Mouse (Mus musculus): Measurements from ENCODE around the gene Samhd1.

The Samhd1 gene

DNA sequence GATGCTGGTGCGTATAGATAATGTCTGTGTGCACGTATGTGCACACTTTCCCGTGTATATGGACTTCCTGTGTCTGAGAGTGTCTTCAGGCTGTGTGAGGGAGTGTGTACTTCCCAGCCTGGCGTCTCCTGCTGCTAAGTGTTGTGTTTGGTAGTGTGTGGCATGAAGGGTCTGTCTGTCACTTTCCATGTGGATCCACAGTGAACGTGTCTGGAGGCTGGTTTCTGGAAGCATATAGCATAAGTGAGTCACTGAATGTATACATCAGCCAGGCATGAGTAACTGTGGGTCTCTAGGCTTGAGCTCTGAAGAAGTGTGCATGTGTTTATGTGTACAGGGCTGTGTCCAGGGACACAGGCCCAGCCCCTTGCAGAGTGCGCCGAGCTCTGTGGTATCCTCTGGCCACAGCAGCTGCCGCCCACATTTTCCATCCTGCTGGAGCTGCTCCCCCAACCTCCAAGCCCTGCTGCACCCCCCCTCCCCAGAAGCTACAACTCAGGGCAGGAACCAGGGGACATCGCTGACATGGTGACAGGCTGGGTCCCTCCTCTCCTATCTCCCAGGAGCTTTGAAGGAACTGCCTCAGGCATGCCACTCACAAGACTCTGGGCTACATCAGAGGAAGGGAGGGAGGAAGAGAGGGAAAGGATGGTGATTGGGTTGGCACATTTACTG is 61.5 kb downstream of the Samhd1 start:
- DNase-seq (ENCODE audit: low spot score in 2 of 2): no peak

GRCm38 (mm10) chr2:157072316-157072990 is 62.6 kb downstream of the Samhd1 start:
- no peak for DNase-seq (ENCODE audit: low spot score in 2 of 2)

DNA sequence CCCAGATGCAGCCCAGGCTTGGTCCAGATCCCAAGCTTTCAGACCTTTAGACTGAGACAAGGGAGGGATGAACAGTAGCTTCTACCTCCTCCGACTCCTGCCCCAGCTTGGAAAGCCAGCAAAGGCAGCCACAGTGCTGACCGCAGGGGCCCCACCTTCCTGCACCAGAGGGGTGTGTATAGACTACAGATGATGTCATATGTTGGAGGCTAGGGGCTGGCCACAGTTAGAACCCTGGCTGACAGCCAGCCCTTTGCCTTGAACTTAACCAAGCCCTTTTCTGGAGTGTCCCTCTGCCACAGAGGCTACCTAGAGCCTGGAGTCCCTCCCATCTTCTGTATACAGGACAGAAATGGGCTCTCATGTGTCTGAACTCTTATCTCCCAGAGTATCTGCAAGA is 63.5 kb downstream of the Samhd1 start:
- DNase-seq (ENCODE audit: low spot score in 2 of 2): peak; percentile 38 to 44

DNA sequence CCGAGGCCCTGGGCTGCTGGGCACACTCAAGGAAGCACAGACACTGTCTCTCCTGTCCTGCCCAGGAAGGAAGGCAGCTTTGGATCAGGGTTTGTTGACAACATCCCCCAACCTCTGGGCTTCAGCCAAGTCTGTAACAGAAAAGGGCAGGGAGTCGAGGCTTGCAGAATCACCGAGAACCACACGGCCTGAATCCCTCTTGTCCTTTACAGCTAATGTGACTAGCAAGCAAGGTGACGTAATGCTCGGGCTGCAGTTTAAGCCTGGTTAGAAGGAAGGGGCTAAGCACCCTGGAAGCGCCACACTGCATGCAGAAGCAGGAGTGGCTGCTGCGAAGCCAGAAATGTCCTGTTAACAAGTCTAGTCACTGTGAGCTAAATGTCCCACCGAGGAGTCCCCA is 64.7 kb downstream of the Samhd1 start:
- DNase-seq (ENCODE audit: low spot score in 2 of 2): no peak

DNA sequence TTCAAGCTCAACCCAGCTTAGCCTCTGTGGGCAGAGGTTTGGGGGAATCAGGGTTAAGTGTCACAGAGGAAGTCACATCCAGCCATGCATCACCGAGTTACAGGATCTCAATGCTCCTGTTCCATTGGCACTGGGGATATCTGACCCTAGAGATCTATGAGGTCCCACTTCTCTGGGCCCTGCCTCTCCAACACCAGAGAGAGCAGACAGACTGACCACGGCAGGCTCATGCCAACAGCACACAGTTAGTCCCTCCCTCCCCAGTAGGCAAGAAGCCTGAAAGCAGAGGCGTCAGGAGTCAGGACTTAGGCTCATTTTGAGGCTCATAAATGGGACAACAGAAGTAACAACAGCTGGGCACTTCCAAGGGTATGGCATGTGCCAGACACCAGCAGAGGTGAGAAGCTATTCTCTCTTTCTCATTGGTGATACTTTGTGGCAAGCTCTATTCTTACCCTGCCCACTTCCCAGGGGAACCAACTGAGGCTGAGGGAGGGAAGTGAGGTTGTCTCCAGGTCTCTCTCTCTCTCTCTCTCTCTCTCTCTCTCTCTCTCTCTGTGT is 65.2 kb downstream of the Samhd1 start:
- DNase-seq (ENCODE audit: low spot score in 2 of 2): no peak

DNA sequence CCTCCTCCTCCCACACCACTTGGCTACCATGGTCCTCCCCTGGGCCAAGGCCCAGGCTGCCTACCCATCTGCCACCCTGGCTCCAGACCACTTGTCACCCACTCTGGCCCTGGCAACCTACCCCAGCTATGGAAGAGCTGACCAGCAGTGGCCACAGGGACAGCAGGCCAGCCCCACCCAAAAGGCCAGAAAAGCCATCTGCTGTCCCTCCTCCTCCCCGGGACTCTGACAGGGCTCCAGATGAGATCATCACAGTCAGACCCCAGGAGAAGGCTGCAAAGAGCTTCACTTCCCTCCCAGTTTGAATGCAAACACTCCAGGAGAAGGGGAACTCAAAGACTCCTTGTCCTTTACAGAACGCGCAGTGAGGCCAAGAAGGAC is 65.7 kb downstream of the Samhd1 start:
- DNase-seq (ENCODE audit: low spot score in 2 of 2): no peak

DNA sequence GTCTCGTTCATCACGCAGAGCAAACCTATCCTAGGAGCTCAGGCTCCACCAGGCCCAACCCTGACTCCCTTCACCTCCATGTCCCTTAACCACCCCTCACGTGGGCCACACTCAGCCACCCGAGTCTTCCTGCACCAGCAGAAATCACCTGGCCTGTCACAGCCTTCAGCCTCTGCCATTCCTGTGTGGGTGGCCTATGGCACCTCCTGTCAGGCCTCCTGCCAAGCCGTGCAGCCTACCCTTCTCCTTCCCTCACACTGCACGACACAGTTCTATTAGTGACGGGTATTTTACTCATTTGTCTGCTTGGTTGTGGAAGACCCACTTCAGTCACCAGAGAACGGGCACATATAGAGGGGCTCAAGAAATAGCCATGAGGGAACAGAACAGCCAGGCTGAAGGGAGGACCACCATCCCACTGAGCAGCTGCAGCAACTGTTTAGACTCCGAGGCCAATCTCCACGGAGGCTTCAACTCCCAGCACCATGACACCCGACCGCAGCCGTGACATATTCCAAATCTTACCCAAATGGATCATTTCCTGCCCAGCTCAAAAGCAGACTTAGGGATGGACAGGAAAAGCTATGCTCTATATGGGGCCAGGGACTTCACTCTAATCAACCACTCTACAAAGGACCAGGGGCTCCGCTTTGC is 66.2 kb downstream of the Samhd1 start:
- no peak for DNase-seq (ENCODE audit: low spot score in 2 of 2)

DNA sequence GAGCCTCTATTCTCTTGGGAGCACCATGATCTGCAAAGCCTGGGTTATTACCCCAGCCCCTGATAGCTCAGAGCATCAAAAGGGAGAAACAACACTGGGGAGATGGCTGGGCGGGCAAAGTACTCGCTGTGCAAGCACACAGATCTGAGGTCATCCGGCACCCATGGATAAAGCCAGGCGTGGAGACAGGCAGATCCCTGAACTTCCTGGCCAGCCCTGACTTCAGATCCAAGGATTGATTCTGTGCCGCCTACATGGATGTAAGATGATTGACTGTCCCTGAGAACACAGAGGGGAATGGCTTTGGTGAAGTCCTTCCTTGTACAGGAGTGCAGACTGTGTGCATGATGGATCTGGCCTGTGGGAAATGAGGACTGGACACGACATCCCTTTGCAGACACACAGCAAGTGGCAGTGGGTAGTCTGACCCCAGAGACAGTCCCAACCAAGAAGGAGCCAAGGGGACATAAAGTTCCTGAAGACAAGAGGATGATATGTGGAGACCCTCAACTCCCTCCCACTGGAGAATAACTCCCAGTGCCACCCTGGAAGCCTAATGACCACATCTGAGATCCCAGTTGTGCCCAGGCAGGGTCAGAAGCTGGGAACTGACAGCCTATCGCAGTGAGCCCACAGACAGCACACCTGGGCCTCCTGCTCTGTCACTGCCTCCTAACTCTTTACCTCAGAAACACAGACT is 68.2 kb downstream of the Samhd1 start:
- DNase-seq (ENCODE audit: low spot score in 2 of 2): no peak

DNA sequence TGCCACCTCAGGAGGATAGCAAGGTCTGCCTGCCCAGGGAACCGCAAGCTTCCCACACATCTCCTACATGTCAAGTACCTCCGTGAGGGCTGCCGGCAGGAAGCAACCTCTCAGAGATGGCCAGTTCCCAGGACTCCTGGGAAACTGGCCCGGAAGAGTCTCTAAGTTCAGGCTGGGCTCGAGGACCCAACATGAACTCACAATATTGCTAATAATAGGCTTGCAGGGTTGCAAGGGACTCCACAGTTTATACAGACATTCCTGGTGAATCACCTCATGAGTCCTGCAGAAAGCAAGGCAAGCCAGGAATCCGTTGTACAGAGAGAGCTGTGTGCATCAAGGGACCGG is 69.2 kb downstream of the Samhd1 start:
- no peak for DNase-seq (ENCODE audit: low spot score in 2 of 2)

- no peak for DNase-seq (ENCODE audit: low spot score in 2 of 2)
Observed at GRCm38 (mm10) chr2:157064978-157065878, 69.8 kb downstream of the Samhd1 start.

DNA sequence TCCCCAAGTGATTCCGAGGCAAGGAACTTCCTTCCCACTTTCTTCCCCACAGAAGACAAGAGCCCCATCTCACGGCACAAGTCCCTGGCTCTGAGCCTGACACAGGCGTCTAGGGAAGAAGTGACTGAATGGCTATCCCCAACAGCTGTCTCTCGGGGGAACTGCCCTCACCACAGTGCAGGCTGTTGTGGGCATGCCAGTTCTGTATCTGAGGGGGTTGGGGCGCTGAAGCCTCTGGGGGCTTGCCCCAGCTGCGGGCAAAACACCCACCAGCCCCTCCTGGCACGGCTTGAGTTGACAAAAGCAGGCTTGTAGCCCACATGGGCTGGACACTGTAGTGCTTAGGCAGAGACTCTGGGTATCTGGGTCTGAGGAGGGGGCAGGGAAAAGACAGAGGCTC is 70.9 kb downstream of the Samhd1 start:
- peak; percentile 19 to 32 for DNase-seq (ENCODE audit: low spot score in 2 of 2)

GRCm38 (mm10) chr2:157063241-157063700 is 71.8 kb downstream of the Samhd1 start:
- peak; percentile 73 to 77 for DNase-seq (ENCODE audit: low spot score in 2 of 2)

- no peak for DNase-seq (ENCODE audit: low spot score in 2 of 2)
Observed at GRCm38 (mm10) chr2:157060557-157061305, 74.3 kb downstream of the Samhd1 start.

- DNase-seq (ENCODE audit: low spot score in 2 of 2): no peak
Observed at GRCm38 (mm10) chr2:157060037-157060436, 75.0 kb downstream of the Samhd1 start.

- DNase-seq (ENCODE audit: low spot score in 2 of 2): no peak
Observed at GRCm38 (mm10) chr2:157059166-157059565, 75.9 kb downstream of the Samhd1 start.

- DNase-seq (ENCODE audit: low spot score in 2 of 2): no peak
Observed at GRCm38 (mm10) chr2:157058342-157058998, 76.6 kb downstream of the Samhd1 start.

GRCm38 (mm10) chr2:157057758-157058157 is 77.3 kb downstream of the Samhd1 start:
- no peak for DNase-seq (ENCODE audit: low spot score in 2 of 2)

DNA sequence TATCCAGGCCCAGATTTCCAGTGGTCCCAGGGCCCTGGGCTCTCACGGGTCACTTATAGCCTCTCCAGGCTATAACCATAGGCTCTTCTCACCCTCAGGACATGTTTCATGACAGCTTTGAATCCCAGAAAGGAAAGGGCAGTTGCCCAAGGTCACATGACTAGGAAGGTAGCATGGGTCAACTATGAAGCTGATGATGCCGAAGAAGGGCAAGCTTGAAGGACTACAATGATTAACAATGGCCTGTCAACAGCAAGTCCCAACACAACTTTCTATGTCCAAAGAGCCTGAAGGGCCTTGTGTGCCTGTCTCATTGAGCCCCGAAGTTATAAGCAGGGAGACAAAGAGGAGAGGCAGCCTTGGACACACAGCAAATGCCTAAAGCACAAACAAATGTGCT is 77.9 kb downstream of the Samhd1 start:
- DNase-seq (ENCODE audit: low spot score in 2 of 2): no peak

- DNase-seq (ENCODE audit: low spot score in 2 of 2): no peak
Observed at GRCm38 (mm10) chr2:157055721-157056120, 79.3 kb downstream of the Samhd1 start.

GRCm38 (mm10) chr2:157054816-157055215 is 80.2 kb downstream of the Samhd1 start:
- no peak for DNase-seq (ENCODE audit: low spot score in 2 of 2)
